Mouse (Mus musculus): Measurements from ENCODE around the gene Gm21833.

DNA sequence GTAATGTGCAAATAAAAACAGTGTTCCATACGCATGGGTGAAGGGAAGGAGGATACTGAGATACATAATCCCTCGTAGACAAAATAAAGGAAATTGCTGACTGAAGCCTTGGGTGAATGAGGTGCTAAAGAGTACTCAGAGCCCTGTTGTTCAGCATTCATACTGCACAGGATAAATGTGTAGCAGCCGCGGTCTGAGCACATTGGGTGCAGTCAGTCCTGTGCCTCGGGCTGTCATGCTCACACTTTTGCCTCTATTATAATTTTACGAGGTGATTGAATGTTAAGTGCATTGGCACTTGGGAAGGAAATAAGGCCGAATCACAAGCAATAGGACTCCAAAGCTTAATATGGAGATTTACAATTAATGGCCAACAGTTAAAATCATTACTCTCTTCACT, 36.4 kb downstream of the Gm21833 start:
- TF ChIP-seq POLR2A (IDR thresholded peaks at IDR 0.05; ENCODE audit: borderline replicate concordance, low read depth, low read length) (no peak), CTCF (IDR thresholded peaks at IDR 0.05; ENCODE audit: low read depth, low read length) (no peak)

All from bone marrow macrophage, adult 2 months (primary cell).